Mouse (Mus musculus) Muller cell, postnatal 12 days (primary cell): ENCODE data around the gene Slc25a48.

Source experiments
- DNase-seq: peaks from one replicate; pipeline ENCODE4 v3.0.0-alpha.2; 2015; ENCODE audit errors: inconsistent ontology term

The Slc25a48 gene

DNA sequence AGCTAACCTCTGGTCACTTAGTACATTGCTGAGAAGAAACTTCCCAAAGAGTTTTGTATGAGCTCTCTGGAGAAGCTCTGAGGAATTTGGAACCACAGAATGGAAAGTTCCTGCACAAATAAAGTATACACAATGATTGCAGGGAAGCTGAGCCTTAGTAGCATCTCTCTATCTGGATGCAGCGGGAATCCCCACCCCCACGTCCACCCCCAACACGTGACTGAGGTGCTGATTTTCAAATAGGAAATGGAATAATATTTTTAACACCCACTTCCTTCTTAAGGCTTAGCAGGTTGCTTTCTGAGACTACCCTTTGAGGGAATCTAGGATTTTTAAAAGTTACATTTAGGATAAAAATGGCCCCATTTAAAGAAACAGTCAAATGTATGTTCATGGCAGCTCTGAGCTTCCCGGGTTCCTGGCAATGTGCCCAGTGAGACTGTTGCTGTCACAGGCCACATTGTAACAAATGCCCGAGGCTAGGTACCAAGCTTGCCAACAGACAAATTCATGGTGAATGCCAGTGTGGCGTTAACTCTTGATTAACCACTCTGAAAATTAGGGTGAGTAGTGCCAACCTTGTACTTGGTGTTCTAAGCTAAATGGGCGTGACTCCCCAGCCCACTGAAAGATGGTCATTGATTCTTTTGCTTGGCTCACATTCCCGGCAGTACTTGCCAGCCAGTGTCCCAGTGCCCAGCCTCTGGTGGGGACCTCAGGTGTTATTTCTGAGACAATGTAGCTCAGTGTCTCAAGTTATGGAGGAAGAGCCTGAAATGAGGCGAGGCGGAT lies 11.3 kb downstream of the Slc25a48 start:
- DNase-seq, result peak; percentile 80

- DNase-seq, result no peak
Observed at GRCm38 (mm10) chr13:56450035-56450434, 11.9 kb downstream of the Slc25a48 start.

DNA sequence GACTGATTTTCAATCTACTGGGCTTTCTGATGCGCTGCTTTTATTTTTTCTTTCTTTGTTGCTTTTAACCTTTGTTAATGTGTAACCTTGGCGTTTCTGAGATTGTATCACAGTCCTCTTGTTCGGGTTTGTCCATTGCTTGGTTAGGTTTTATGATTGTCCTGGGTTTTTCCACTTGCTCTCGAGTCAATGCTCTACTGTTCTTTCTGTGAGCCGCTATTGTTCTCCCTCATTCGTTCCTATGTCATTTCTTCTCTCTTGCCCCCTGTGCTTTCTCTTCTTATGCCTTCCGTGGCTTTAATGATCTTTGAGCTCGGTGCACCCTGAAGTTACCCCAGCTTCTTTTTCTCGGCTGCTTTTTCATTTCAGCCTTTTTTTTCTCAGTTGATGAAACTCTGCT lies 19.8 kb downstream of the Slc25a48 start:
- DNase-seq, result no peak

- no peak for DNase-seq
Observed at GRCm38 (mm10) chr13:56461460-56461859, 23.3 kb downstream of the Slc25a48 start.

DNA sequence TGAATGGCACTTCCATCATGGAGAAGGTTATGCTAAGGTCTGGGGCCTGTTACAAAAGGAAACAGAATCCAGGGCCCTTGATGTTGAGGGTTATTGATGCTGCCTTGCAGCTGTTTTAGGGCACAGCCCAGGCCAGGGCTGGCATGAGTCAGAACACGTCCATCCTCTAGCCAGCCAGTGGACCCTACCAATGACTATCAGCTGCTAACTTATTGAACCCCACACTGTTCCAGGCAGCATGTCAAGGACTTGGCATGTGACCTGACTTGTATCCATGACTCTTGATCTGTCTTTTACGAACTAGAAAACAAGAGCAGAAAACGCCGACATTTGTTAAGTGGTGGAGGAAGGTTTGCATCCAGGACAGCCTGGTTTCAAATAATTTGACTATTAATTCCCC lies 24.6 kb downstream of the Slc25a48 start:
- no peak for DNase-seq

DNA sequence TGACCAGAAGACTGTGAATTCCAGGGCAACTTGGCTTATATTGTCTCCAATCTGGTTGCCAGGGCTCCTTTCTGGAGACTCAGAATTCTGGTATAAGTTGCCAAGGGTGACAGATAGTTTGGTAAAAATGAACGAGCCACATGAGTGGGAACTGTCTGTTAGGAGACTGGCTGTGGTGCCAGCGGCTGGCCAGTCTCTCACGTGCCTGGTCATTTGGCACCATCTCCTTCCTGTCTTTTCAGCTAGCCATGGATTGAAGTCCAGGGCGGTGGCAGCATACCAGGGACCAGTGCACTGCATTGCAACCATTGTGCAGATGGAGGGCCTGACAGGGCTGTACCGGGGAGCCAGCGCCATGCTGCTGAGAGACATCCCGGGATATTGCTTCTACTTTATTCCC lies 25.1 kb downstream of the Slc25a48 start:
- DNase-seq, result peak; percentile 16

GRCm38 (mm10) chr13:56463750-56464149 lies 25.6 kb downstream of the Slc25a48 start:
- DNase-seq, result no peak

DNA sequence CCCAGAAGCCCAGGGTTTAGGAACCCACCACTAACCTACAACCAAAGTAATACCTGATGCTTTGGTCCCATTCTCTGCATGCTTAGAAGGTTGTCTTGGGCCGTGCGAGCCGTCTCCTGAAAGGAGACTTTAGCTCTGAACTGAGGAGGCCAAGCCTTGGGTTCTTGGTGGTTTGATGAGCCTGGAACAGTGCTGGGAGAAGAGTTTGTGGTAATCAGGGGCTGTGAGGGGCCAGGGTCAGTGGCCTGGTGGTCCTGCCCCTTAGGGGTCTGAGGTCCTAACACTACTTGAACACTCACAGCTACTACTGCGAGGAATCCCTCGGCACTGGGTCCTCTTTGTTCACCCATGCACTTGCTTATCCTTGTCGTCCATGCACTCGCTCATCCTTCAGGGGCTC lies 29.6 kb downstream of the Slc25a48 start:
- DNase-seq, result no peak

- DNase-seq, result no peak
Observed at GRCm38 (mm10) chr13:56468536-56468935, 30.4 kb downstream of the Slc25a48 start.

DNA sequence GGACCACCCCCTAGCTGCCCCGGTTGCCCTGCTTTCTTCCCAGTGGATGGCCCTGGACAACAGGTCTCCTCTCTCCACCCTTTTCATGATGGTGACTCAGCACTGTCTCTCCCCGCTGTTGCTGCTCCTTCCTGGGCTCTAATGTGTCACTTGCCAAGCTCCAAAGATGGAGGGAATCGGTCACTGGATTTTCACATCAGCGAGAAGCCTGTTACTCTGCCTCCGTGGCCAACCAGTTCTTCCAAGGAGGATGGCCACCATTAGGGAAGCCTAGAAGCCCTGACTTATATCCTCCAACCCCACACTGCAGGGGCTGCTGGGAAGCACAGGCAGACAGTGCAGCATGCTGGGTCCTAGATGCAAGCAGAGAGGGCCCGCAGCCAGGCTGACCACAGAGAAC lies 33.1 kb downstream of the Slc25a48 start:
- no peak for DNase-seq

DNA sequence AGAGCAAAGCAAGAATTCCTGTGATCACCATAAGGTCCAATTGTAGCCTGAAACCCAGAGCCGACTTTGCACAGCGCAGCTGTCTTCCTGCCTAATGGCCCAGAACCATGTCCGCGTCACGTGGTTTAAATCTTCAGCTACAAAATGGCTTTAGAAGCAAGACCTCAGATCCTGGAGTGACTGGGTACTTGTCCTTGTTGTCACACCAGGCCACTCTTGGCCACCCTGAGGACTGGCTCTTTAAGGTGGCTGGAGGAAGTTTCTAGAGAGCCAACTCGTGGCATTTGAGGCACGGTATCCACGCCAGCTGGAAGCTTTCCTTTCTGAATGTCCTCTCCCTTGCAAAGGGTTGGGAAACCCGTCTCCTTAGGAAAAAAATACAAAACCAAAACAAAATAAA lies 33.8 kb downstream of the Slc25a48 start:
- DNase-seq, result no peak

DNA sequence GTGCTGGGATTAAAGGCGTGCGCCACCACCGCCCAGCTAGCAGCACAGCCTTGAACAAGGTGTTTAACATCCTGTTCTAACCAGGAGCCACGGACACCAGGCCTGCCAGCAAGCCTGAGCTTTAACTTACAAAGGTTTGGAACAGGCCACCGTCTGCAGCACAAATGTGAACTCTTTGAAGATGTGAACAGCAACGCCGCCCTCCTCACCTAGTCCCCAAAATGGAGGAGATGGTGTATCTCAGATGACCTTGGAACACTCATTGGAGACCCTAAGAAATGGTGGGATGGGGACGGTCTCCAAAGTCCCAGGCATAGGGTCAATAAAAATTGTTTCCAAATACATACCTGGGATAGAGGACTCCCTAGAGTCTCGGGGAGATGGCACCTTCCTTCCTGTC lies 34.5 kb downstream of the Slc25a48 start:
- no peak for DNase-seq

DNA sequence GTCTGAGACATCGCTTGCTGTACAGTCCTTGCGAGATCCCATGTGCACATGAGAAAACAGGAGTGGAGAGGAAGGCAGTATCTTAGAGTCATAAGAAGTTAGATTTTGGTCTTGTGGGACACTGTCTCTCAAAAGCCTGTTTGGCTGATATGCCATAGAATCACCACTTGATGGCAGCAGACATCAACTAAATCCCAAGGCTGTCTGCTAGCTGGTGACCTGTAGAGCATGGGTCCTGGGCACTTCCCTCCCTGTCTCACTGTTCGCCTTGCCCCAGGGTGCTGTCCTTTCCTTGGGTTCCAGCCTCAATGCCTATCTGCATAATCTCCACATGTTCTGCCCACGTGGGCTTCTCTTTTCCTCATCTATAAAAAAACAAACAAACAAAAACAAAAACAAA lies 37.2 kb downstream of the Slc25a48 start:
- DNase-seq, result peak; percentile 52

- peak; percentile 85 for DNase-seq
Observed at GRCm38 (mm10) chr13:56476790-56477189, 38.6 kb downstream of the Slc25a48 start.

DNA sequence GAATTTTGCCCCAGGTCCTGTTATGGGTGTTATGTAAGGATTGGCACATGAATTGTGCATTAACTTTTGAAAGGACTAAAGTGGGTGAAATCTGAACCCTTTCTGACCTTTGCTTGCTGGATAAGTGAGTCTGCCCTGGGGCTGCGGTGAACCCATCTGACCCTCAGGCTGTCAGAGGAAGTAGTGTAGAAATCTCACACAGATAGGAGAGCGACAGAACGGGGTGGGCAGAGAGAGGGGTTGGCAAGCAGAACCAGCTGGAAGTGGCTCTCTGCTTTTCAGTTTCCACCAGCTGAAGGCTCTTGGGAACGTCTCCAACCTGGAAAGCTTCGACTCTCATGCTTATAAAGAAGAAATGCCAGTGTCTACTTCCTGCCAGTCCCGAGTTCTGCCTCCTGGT lies 39.1 kb downstream of the Slc25a48 start:
- peak; percentile 38 for DNase-seq

DNA sequence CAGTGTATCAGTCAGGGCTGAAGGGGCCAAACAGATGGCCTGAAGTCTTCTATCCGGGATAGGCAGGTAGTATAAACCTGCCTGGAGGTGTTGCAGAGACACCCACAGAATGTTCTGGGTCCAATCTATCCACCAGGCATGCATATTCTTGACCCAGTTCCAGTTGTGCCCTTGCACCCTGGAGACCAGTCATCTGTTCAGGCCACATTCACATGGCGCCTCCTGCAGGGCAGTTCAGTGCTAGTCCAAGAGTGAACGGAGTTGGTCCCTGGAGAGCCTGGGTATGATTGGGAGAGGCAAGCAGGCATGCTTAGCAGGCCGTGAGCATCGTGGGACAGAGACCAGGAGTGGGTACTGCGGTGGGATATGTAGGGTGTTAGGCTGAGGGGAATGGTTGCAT lies 39.9 kb downstream of the Slc25a48 start:
- no peak for DNase-seq

DNA sequence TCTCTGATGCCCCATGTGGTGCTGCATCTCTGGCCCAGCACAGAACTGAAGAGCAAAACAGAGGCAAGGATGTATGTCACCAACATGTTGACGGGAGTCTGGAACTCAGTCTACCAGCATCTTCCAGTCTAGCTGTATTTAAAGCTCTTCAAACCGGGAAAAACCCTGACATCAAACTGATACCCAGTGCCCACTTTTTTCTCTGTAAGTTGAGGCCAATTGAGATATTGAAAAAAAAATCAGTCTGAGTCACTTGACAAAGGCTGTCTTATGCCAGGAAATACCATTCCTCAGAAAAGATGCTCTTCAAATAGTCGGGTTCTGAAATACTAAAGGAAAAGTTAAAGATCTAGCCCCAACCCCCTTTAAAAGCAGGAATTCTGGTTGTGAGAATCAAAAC lies 44.0 kb downstream of the Slc25a48 start, which contains the start of gene Il9:
Gene Il9, minus strand, starts transcription at position 101 of the 400 bp plus-strand sequence.
- DNase-seq, result no peak

DNA sequence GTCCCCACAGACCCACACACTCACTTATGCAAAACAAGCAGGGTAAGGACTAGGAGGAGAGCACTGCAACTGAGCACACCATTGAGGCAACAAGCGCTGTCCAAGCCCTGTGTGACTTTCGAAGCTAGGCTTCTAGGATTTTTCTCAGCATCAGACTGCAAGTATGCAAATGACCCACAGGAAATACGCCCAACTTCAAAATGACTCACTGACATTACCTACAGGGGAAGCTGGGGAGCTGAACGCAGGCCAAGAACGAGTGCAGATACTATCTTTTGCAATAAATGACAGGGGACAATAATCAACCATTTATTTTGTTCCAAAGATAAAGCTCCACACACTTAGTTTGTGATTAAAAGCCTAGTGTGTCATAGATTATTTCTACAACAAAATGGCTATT lies 49.9 kb downstream of the Slc25a48 start:
- no peak for DNase-seq

DNA sequence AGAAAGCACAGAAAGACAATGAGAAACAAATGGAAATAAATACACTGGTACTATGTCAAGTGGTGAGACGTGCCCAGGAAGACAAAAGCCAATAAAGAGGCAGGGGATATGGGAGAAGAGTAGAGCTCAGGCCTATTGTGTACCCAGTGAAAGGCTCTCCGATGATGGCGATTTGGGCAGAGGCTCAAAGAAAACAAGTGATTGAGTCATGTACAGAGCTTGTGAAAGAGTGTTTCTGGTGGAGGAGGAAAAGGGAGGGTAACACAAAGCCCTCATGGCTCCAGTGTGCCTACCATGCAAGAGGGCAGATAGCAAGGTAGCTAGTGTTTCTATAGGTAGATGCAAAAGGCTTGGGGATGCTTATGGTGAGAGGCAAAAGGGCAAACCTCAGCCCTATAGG lies 56.3 kb downstream of the Slc25a48 start:
- DNase-seq, result peak; percentile 42

DNA sequence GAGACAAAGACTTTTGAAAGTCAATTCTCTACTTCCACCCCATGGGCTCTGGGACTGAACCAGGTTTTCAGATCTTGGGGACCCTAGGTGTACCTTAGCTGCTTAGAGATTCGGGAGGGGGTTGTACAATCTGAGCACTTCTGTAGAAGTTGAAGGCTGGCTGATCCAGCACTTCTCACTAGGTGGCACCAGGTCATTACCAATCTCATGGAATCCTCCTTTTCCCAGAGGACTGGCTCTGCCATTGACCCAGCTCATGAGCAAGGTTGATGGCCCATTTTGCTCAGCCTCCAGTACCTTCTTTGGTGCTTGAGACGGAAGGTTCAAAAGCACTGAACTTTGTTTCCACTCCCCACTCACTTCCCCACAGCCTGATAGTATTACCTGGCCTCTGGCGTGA lies 62.0 kb downstream of the Slc25a48 start:
- DNase-seq, result no peak

DNA sequence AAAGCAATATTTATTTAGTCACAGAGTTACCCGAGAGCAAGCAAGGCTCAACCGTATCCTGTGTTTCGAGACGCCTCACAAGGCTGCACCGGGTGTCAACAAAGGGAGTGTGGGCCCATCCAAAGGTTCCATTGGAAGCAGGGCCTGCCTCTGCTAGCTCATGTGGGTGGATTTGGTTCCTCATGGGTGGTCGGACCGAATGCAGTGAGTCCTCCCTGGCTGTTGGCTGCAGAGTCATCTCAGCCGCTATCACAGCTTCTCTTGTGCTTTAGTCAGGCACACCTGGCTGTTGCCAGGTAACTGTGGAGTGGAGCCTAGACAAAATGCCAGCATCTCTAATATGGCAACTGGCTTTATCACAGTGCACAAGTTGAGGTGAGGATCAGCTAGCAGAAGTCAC lies 62.5 kb downstream of the Slc25a48 start:
- no peak for DNase-seq

- DNase-seq, result no peak
Observed at GRCm38 (mm10) chr13:56501866-56502420, 63.8 kb downstream of the Slc25a48 start.

DNA sequence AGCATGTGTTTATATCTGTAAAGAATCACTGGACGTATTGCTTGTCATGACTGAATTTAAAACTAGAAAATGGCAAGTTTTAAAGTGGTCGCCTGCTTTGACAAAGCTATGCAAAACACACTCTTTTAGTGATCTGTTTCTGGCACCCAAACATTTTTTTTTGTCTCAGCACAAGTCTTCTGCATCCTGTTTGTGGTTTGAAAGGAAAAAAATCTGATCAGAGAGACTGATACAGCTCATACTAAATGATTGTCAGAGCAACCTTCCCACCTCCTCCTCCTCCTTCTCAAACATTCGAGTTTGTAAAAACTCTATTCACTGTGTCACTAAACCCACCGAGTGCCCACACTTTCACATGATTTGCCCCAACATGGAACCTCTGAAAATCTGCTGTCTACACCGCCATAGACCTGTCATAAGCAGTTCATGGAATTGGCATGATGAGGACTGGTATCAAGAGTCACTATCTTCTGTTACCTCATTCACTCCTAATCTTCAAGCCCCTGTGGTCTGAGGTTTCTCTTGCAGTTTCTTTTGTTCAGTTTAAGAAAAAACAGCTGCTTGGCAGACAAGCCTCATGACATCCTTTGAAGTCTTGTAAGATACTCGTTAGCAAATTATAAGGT lies 68.8 kb downstream of the Slc25a48 start:
- no peak for DNase-seq
